Mouse (Mus musculus): ENCODE data around the gene Ccdc124. TPM values are rescaled to one million over a fixed set of nuclear protein-coding genes. Genes with fewer than 3 reads are reported as not detected.

Ccdc124 gene
- polyA plus RNA-seq, 1 experiment from 2014 or later: 143 TPM

GRCm38 (mm10) chr8:70845108-70845507 is 28.6 kb downstream of the Ccdc124 start:
- Histone ChIP-seq H3K4me1 (peaks cover 27% of the 10 kb centered on the region), H3K27ac (no peak overlapping the region), H3K9me3 (no peaks in the 10 kb centered on the region), H3K27me3 (ENCODE audit: insufficient read depth, poor library complexity, severe bottlenecking) (peaks cover 74% of the 10 kb centered on the region), H3K36me3 (no peaks in the 10 kb centered on the region), H3K4me3 (no peak overlapping the region)
- WGBS: 44% methylated on average over 5 of the region's 5 CpGs
- DNase-seq (ENCODE audit: low spot score): no peak

GRCm38 (mm10) chr8:70844523-70844922 is 29.2 kb downstream of the Ccdc124 start:
- peaks cover 69% of the 10 kb centered on the region for H3K27me3 ChIP-seq (ENCODE audit: insufficient read depth, poor library complexity, severe bottlenecking)
- H3K9me3 ChIP-seq: no peaks in the 10 kb centered on the region
- H3K36me3 ChIP-seq: no peaks in the 10 kb centered on the region
- peaks cover 31% of the 10 kb centered on the region for H3K4me1 ChIP-seq
- 1% methylated on average over 6 of the region's 6 CpGs for WGBS
- peak overlapping the region; percentile 81; the same call in 1 of the 2 replicates for H3K27ac ChIP-seq
- no peak overlapping the region for H3K4me3 ChIP-seq
- peak; percentile 95 for DNase-seq (ENCODE audit: low spot score)

GRCm38 (mm10) chr8:70843941-70844340 is 29.8 kb downstream of the Ccdc124 start:
- peak overlapping the region; percentile 81; the same call in 1 of the 2 replicates for H3K27ac ChIP-seq
- H3K36me3 ChIP-seq: no peaks in the 10 kb centered on the region
- no peak overlapping the region for H3K4me3 ChIP-seq
- no peaks in the 10 kb centered on the region for H3K9me3 ChIP-seq
- peaks cover 64% of the 10 kb centered on the region for H3K27me3 ChIP-seq (ENCODE audit: insufficient read depth, poor library complexity, severe bottlenecking)
- peaks cover 33% of the 10 kb centered on the region for H3K4me1 ChIP-seq
- DNase-seq (ENCODE audit: low spot score): no peak
- 77% methylated on average over 8 of the region's 8 CpGs for WGBS

GRCm38 (mm10) chr8:70843214-70843773 is 30.4 kb downstream of the Ccdc124 start:
- H3K27ac ChIP-seq: peak overlapping the region; percentile 81; the same call in 1 of the 2 replicates
- H3K27me3 ChIP-seq (ENCODE audit: insufficient read depth, poor library complexity, severe bottlenecking): peaks cover 58% of the 10 kb centered on the region
- no peak overlapping the region for H3K4me3 ChIP-seq
- no peaks in the 10 kb centered on the region for H3K36me3 ChIP-seq
- WGBS: 70% methylated on average over 5 of the region's 5 CpGs
- no peaks in the 10 kb centered on the region for H3K9me3 ChIP-seq
- DNase-seq (ENCODE audit: low spot score): peak; percentile 92
- H3K4me1 ChIP-seq: peaks cover 39% of the 10 kb centered on the region

GRCm38 (mm10) chr8:70842484-70842883 is 31.3 kb downstream of the Ccdc124 start:
- DNase-seq (ENCODE audit: low spot score): no peak
- Histone ChIP-seq H3K4me1 (peaks cover 39% of the 10 kb centered on the region), H3K4me3 (peak overlapping the region; percentile 9; the same call in 1 of the 2 replicates), H3K36me3 (no peaks in the 10 kb centered on the region), H3K27me3 (ENCODE audit: insufficient read depth, poor library complexity, severe bottlenecking) (peaks cover 49% of the 10 kb centered on the region), H3K27ac (peak overlapping the region; percentile 50; the same call in 1 of the 2 replicates), H3K9me3 (no peaks in the 10 kb centered on the region)
- 63% methylated on average over 25 of the region's 25 CpGs for WGBS

- Histone ChIP-seq H3K36me3 (no peaks in the 10 kb centered on the region), H3K4me1 (peaks cover 35% of the 10 kb centered on the region), H3K27me3 (ENCODE audit: insufficient read depth, poor library complexity, severe bottlenecking) (peaks cover 48% of the 10 kb centered on the region), H3K27ac (peak overlapping the region; percentile 50), H3K9me3 (no peaks in the 10 kb centered on the region), H3K4me3 (peak overlapping the region; percentile 35; the same call in 1 of the 2 replicates)
- DNase-seq (ENCODE audit: low spot score): peak; percentile 94
- WGBS: 32% methylated on average over 22 of the region's 22 CpGs
These were observed 32.3 kb downstream of the Ccdc124 start for GRCm38 (mm10) chr8:70841147-70842072.

GRCm38 (mm10) chr8:70840590-70840989 is 33.1 kb downstream of the Ccdc124 start:
- WGBS: 46% methylated on average over 10 of the region's 10 CpGs
- Histone ChIP-seq H3K27ac (peak overlapping the region; percentile 50), H3K36me3 (peaks cover 3% of the 10 kb centered on the region; the same call in 1 of the 2 replicates), H3K9me3 (no peaks in the 10 kb centered on the region), H3K4me1 (peaks cover 35% of the 10 kb centered on the region), H3K4me3 (0 out of 2 replicates have a peak overlapping the region, but pooled peaks have one; percentile 35), H3K27me3 (ENCODE audit: insufficient read depth, poor library complexity, severe bottlenecking) (peaks cover 42% of the 10 kb centered on the region)
- no peak for DNase-seq (ENCODE audit: low spot score)

- Histone ChIP-seq H3K9me3 (no peaks in the 10 kb centered on the region), H3K27me3 (ENCODE audit: insufficient read depth, poor library complexity, severe bottlenecking) (peaks cover 36% of the 10 kb centered on the region), H3K4me1 (peaks cover 34% of the 10 kb centered on the region), H3K36me3 (peaks cover 5% of the 10 kb centered on the region; the same call in 1 of the 2 replicates), H3K4me3 (peak within 1 kb of the TSS; percentile 76), H3K27ac (peak within 1 kb of the TSS; percentile 93)
- DNase-seq (ENCODE audit: low spot score): peak; percentile 100
- WGBS: 2% methylated on average over 55 of the region's 55 CpGs
These were observed 34.1 kb downstream of the Ccdc124 start, which contains the start of gene Arrdc2 for GRCm38 (mm10) chr8:70839408-70840351. Gene Arrdc2, minus strand, starts transcription at chr8:70839720.

- DNase-seq (ENCODE audit: low spot score): no peak
These were observed 34.9 kb downstream of the Ccdc124 start for GRCm38 (mm10) chr8:70838654-70839407.

GRCm38 (mm10) chr8:70836666-70837065 is 37.1 kb downstream of the Ccdc124 start:
- H3K27me3 ChIP-seq (ENCODE audit: insufficient read depth, poor library complexity, severe bottlenecking): peaks cover 25% of the 10 kb centered on the region; the same call in 1 of the 2 replicates
- H3K9me3 ChIP-seq: no peaks in the 10 kb centered on the region
- H3K27ac ChIP-seq: no peak overlapping the region
- no peak overlapping the region for H3K4me3 ChIP-seq
- DNase-seq (ENCODE audit: low spot score): no peak
- peaks cover 5% of the 10 kb centered on the region; the same call in 1 of the 2 replicates for H3K36me3 ChIP-seq
- WGBS: 82% methylated on average over 12 of the region's 12 CpGs
- H3K4me1 ChIP-seq: peaks cover 37% of the 10 kb centered on the region

More at GRCm38 (mm10) chr8:70838654-70839407, 34.9 kb downstream of the Ccdc124 start:
- Histone ChIP-seq H3K4me3 (peak overlapping the region; percentile 76), H3K36me3 (peaks cover 5% of the 10 kb centered on the region; the same call in 1 of the 2 replicates), H3K27me3 (ENCODE audit: insufficient read depth, poor library complexity, severe bottlenecking) (peaks cover 36% of the 10 kb centered on the region), H3K27ac (peak overlapping the region; percentile 93), H3K9me3 (no peaks in the 10 kb centered on the region), H3K4me1 (peaks cover 25% of the 10 kb centered on the region)
- WGBS: 3% methylated on average over 66 of the region's 66 CpGs

- WGBS: 99% methylated on average over 3 of the region's 3 CpGs
- Histone ChIP-seq H3K4me3 (no peak overlapping the region), H3K27ac (peak overlapping the region; percentile 24; the same call in 1 of the 2 replicates), H3K9me3 (no peaks in the 10 kb centered on the region), H3K36me3 (peaks cover 5% of the 10 kb centered on the region; the same call in 1 of the 2 replicates), H3K4me1 (peaks cover 26% of the 10 kb centered on the region), H3K27me3 (ENCODE audit: insufficient read depth, poor library complexity, severe bottlenecking) (peaks cover 27% of the 10 kb centered on the region; the same call in 1 of the 2 replicates)
- DNase-seq (ENCODE audit: low spot score): no peak
These were observed 39.7 kb downstream of the Ccdc124 start for GRCm38 (mm10) chr8:70834071-70834470.

All from heart, embryonic 10.5 days (tissue).